Mouse (Mus musculus) retina, embryonic 14.5 days (tissue): ENCODE results near the gene Apaf1.

Experiments used
- DNase-seq: peaks from one replicate; pipeline ENCODE4 v3.0.0-alpha.2; 2015; ENCODE audit warnings: low spot score

Gene Apaf1

DNA sequence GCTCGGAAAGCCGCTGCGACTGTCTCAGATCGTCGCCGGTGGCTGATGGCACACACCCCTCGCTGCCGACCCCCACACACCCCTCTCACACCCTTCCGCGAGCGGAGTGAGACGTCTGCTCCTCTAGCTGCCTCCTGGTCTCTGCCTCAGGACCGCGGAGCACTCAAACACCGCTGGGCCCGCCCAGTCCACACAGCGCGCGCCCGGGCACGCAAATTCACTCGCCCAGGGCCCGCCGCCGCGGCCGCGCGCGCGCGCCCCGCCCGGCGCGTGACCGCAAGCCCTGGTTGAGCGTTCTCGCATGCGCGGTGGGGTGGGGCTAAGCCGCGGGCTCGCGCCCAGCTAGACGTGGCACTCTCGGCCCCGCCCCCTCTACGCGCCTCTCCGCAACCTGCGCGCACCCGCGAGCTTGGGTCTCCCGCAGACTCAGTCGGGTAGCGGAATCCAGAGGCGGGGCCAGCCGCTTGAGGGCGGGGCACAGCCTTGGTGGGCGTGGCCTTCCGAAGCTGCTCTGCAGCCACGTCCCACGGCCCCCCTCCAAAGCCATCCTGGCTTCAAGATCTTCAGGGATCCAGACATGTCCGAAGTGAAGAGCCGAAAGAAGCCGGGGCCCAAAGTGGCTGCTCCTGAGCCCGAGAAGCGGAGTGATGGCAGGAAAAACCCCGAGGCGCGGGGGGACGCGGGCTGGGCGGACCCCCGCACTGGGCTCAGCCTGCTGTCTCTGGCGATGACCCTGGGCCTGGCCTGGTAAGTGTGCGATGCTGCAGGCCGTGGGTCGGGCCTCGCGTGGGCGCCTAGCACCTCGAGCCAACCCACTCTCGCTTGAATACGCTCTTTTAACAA is at the start of gene Apaf1, which contains the start of gene Ikbip:
Apaf1 (minus strand) TSS at position 221 of the 843 bp plus-strand sequence.
Ikbip (plus strand) TSS at position 391 of the 843 bp plus-strand sequence.
- peak; percentile 100 for DNase-seq

DNA sequence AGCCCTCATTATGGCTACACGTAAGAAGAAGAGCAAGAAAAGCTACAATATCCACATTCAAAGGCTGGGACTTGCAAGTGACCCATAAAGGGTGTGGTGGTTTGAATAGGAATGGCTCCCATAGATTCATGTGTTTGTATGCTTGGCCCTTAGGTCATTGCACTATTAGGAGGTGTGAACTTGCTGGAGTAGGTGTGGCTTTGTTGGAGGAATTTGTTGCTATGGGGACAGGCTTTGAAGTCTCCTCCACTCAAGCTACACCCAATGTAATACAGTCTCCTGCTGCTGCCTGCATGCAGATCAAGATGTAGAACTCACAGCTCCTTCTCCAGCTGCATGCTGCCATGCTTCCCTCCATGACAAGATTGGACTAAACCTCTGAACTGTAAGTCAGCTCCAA is 49.0 kb upstream of the Apaf1 start:
- no peak for DNase-seq

DNA sequence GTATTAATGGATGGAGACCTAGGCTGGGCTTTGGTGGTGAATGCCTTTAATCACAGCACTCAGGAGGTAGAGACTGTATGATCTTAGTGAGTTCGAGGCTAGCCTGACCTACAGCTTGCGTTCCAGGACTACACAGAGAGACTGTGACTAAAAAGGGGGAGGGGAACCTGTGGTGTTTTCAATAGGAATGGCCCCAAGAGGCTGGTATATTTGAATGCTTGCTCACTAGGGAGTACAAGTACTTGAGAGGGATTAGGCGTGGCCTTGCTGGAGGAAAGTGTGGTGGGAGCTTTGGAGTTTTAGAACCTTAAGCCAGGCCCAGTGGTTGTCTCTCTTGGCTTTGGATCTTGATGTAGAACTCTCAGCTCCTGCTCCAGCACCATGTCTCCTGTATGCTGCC is 48.2 kb upstream of the Apaf1 start:
- DNase-seq = no peak

DNA sequence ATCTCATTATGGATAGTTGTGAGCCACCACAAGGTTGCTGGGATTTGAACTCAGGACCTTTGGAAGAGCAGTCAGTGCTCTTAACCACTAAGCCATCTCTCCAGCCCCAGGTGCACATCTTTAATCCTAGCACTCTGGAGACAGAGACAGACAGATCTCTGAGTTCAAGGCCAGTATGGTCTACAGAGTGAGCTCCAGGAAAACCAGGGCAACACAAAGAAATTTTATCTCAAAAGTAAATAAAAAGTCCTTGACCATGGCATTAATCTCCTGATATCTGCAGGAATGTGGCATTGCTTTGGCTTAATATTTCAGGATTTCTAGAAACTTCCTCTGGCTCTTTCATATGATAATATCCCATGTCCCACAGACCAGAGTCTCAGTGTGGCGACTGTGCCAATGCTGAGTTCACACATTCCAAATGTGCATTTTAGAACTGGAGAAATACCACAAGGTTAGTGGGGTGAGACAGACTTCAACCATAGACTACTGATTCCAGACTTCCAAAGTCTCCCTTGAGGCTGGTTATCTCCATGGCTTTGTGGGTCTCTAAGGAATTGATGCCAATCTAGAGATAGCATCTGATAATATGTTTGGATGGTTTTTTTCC is 46.1 kb upstream of the Apaf1 start:
- DNase-seq = no peak

DNA sequence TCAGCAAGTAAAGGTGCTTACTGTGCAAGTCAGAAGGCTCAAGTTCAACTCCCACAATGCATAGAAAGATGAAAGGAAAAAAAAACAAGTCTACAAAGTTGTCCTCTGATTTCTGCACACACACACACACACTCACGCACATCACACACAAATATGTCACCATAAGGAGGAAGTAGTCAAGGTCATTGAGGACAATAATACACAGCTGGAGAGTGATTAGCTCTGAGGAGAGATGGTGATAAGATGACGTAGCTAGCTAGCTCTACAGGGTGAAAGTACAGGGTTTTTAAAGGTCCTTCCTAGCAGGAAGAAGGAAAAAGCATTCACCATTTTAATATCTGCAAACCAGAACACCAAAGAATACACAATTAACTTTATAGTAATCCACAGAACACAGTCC is 44.8 kb upstream of the Apaf1 start:
- no peak for DNase-seq

DNA sequence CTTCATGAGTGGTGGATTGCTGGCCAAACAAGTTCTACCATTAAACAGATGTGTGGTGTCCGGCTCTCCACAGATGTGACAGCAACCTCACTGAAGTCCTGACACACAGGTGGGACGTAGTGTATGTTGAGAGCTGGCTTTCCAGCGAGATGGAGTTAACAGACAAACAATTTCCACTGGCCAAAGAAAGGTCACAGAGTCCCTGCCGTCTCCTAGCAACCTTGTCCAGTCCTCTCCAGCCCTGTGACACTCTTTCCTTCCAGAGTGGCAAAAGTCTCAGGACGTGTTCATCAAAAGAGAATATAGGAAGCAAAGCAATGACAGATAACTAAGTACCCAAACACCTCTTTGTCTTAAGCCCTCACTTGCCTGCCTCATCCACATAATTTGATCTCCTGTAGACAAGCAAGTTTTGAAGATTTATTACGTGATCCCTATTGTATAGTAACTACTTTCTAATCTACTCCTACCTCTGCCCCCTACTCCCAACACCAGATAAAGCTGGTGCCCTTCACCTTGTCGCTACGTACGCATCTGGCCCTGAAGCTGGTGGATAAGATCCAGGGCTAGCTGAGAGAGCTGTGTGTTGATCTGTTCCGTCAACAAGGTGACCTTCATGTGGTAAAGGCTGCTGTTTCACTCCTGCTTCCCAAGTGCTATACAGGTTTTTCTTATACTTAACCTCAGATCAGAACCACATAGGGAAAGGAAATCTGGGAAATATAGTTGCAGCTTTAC is 44.2 kb upstream of the Apaf1 start:
- DNase-seq = no peak

DNA sequence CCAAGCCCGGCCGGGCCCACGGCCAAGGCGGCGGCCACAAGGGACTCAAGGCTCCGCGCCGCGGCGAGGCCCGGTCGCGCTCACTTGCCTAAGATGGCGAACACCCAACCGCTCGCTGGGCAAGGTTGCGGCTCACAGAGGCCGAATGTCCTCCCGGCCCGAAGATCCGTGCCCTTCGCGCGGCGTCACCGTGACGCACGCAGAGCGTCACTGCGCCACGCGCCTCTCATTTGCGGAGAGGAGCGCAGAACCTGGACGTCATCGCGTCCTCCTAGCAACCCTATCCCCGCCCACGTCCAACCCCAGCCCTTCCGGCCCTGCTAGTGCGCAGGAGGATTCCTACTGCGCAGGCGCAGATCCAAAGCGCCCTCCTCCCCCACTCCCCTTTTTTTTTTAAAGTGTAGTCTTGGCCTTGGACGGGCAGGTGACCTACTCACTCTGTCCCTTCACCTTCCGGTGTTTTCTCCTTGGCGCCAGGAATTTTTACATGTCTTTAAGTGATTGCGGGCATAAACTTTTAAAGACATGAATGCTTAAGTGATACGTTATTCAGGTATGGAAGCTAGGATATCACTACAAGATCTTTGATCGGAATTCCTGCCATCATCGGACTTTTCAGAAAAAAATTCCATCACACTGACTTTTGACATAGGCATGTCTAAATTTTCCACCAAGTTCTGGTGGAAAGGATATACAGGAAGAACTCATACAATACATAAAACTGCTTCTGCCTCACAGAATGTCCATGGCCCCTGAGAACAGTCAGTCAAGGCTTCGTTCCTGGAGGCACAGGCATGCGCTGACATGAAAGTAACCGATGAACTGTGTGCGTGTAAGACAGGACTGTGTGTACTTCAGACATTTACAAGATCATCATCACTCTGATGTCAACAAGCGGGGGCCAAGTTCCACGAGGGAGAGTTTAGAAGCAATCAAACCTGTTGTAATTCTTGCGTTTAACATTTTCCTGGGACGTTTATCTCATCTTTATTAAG is 41.6 kb upstream of the Apaf1 start, which contains the start of gene Slc25a3:
Slc25a3 (minus strand) TSS at position 232 of the 995 bp plus-strand sequence.
- peak; percentile 99 for DNase-seq

DNA sequence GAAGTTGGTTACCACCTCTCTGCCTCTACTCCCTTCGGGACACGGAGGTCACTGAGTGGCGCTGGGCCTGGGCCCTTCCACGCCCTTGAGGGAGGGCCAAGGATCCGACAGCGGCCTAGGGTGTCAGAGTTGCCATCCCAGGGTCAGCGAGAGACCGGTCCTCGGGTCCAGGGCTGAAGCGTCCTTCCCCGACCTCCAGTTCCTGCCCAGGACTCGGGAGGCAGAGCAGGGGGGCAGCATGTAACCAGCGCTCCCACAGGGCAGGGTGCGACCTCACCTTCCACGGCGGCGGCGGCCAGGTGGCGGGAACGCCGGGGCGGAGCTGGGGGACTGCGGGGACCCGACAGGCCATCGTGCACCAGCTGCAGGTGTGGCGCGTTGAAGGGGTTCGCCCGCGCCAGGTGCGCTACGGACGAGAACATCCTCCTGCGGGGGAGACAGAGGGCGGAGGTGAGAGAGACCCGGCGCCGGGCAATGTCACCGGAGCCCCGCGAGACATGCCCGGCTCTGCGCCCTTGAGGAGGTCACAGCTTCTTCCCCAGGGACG is 40.8 kb upstream of the Apaf1 start:
- DNase-seq = peak; percentile 32

DNA sequence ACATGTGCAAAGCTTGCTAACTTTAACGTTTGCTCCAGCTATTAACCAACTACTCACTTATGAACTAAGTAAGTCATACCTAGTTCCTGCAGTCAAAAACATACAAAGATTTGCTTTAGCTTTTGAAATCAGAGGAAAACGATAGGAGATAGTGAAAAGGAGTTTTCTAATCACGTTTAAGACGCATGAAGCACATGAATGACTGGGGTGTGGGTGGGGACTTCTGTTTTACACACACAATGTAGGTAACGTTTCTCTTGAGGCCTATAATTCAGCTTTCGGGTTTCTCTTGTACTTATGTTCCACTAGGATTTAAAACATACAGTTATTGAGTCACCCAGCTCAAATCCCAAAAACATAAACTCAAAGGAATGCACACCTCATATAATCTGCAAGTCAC is 40.1 kb upstream of the Apaf1 start:
- DNase-seq = no peak

DNA sequence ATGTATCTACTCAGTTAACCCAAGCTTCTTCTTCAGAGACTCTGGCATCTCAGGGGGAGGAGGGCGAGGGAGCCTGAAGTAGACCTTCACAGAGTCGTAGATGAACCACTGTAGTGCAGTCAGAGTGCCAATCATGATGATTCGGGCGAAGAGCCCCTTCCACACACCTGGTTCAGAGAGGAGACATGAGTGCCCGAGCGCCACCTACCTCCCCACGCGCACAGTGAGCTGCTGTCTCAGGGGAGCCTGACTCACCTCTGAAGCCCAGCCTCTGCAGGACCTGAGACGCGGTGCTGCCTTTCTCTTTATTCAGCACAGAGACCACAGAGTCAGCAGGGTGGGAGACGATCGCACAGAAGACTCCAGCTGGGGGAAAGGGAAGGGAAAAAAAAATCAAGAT is 34.4 kb upstream of the Apaf1 start:
- no peak for DNase-seq

DNA sequence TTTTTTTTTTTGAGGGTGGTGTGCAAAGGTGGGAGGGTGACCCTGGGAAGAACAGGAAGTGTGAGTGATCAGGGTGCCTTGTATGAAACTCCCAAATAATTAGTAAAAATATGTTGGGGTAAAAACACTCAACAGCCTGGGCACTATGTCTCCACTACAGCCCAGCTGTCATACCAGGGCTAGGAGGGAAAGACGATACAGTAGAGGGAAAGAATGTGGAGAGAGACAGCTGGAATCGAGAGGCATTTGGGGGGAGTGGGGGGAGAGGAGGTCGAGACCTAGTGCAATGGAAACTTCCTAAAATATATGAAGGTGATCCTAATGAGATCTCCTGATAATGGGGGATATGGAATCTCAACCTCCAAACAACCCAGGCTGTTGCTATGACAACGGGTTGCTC is 27.3 kb upstream of the Apaf1 start:
- no peak for DNase-seq

DNA sequence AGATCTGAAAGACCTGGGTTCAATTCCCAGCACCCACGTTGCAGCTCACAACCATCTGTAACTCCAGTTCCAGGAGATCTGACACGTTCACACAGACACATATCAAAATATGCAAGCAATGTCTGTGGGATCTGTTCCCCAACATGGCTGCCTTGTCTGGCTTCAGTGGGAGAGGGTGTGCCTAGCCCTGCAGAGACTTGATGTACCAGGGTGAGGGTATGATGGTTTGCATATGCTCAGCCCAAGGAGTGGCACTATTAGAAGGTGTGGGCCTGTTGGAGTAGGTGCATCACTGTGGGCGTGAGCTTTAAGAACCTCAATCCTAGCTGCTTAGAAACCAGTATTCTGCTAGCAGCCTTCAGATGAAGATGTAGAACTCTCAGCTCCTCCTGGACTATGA is 23.4 kb upstream of the Apaf1 start:
- DNase-seq = no peak

DNA sequence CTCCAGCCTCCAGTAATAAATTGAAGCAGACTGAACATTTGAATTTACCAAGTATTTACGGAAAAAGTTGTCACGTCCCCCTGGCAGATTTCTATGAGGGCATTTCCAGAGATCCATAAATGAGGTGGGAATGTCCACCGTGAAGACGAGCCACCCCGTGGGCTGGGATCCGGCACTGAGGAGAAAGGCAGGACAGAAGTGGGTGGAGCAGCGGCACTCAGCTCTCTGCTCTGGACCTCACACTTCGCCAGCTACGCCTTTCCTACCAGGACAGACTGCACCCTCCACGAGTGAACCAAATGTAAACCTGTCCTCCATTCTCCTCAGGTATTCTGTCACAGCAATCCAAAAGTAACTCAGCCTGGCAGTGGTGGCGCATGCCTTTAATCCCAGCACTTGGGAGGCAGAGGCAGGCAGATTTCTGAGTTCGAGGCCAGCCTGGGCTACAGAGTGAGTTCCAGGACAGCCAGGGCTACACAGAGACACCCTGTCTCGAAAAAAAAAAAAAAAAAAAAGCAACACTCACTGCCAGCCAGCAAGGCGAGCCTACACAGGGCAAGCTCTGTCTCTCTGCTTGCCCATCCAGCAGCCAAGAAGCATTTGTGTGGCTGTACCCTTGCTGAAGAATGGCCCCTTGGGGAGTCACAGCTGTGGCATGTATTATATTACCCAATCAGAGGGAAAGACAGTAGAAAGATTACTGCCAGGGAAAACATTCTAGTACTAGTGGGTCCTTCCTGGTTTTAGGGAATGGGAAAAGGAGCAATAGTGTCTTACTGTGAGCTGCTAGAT is 20.4 kb upstream of the Apaf1 start:
- DNase-seq = no peak

DNA sequence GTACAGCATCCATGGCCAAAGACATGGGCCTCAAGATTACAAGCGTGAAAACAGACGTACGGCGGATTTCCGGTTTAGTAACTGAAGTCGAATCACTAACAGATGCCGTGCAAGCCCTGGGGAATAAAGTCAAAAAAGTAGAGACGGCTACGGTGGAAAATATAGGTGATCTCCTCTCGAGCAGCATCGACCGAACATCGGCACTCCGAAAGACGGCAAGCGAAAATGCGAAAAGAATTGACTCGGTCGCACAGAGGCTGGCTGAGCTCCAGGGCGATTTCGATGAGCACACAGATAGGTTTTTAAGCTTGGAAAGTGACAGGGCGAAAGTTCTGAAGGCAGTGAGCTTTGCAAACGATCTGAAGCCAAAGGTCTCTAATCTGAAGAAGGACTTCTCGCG is 19.4 kb upstream of the Apaf1 start:
- no peak for DNase-seq

DNA sequence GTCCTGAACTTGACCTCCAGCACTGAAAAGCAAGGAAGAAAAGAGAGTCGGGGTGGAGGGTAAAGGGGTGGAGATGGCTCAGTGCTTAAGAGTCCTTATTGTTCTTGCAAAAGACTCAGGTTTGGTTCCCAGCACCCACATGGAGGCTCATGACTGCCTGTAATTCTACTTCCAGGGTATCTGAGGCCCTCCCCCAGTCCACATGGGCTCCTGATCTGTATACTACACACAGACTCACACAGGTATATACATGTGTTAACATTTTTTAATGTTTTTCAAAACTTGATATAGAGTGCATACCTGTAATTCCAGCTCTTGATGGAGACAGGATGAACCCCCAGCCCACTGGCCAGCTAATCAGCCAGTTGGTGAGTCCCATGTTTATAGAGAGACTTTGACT is 17.5 kb upstream of the Apaf1 start:
- DNase-seq = no peak

DNA sequence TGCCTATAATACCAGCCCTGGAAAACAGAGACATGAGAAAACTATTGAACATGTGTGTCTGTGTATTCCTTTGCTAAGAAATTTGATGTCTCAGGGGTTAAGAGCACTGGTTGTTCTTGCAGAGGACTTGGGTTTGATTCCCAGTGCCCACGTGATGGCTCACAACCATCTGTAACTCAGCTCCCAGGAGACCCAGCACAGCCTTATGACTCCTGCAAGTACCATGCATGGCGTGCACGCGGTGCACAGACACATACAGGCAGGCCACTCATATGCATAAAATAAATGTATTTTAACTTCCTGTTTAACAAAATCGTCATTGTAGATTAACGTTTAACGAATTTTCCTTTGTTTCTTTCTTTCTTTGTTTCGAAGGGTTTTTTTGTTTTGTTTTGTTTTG is 15.5 kb upstream of the Apaf1 start:
- no peak for DNase-seq

DNA sequence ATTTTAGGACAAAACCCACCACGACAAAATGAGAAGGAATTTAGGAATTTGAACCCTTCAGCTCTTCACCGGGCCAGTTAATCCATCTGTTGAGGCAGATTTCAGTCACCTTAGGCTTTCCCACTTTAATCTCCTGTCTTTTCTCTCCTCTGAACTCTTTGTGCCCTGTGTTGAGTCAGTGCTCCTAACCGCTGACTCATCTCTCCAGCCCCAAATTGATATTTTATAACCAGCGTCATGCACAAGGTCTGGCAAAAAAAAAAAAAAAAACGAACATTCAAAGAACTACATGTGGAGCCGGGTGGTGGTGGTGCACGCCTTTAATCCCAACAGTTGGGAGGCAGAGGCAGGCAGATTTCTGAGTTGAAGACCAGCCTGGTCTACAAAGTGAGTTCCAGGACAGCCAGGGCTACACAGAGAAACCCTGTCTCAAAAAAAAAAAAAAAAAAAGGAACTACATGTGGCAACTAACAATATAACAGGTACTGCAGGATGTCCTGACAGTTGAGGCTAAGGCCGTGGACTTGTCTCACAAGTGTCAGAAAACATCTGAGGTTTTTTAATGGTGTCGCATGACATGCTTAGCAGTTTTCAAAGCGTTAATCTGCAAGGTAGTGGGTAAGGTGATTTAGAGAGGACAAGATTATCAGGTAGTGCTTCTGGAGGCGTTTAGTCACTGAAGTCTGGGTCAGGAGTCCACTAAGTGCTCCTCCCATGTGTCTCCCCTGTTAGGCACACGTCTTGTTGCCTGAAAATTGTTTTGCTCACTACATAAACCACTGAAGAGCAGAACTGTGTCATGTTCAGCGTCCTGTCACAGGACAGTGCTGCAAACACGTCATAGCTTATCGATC is 11.9 kb upstream of the Apaf1 start:
- DNase-seq = no peak

DNA sequence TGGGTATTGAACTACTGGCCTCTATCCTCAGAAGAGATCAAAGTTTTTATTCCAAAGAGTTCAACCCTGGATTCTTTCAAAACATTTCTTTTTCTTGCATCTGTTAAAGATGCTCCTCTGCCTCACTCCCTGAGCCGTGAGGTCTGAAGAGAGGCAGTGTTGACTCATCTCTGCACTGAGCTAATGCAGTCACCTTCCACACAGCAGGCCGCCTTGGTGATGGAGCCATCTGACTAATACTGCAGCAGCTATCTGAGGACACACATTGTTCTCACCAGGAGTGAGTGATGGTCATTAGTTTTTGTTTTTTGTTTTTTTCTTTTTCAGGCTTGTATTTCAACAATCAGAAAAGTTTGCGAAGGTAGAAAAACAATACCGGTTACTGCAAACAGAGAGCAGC is 10.2 kb upstream of the Apaf1 start:
- no peak for DNase-seq

DNA sequence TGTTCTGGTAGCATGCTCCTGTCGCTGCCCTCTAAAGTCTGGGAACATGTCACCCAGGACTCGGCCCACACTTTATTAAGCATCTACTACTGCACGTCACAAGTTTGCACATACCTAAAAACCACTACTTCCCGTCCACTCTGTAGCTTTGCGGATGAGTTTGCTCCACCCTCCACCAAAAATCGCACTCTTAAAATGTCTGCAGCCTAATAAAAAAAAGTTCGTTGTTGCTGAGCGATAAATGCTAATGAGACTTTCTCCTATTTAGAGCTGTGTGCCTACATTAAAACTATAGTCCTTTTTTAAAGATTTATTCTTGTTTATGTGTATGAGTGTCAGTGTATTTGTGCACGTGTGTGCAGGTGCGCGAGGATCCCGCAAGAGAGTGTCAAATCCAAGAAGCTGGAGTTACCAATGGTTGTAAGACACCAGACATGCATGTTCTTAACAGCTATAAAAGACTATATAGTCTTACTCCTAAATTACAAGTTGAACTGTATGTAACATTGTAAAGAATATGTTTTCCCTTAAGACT is 890 bp upstream of the Apaf1 start:
- DNase-seq = no peak
